Mouse (Mus musculus): Measurements from ENCODE around the gene Pbx2. TPM values are rescaled to one million over a fixed set of nuclear protein-coding genes. Genes with fewer than 3 reads are reported as not detected.

Pbx2 gene
- polyA plus RNA-seq, 1 experiment = 21.6 TPM

GRCm38 (mm10) chr17:34601796-34602195 is 10.7 kb downstream of the Pbx2 start:
- Histone ChIP-seq H3K4me3 (no peak overlapping the region), H3K36me3 (ENCODE audit: control insufficient read depth, insufficient read depth) (no peaks in the 10 kb centered on the region), H3ac (ENCODE audit: control insufficient read depth, insufficient read length) (no peak overlapping the region), H3K79me2 (ENCODE audit: control insufficient read depth, insufficient read depth) (peaks cover 21% of the 10 kb centered on the region), H3K4me2 (ENCODE audit: low read depth) (no peak overlapping the region), H3K27me3 (ENCODE audit: control insufficient read depth, insufficient read depth, insufficient read length) (no peaks in the 10 kb centered on the region)
- TF ChIP-seq MYOG (IDR thresholded peaks at IDR 0.05; ENCODE audit: control insufficient read depth in 1 of 3, insufficient read depth in 1 of 3, insufficient read length in 2 of 3, low read depth in 2 of 3) = no peak
- no peak for TF ChIP-seq REST (IDR thresholded peaks at IDR 0.05; ENCODE audit: insufficient read depth, insufficient read length)
- TF ChIP-seq MAX (IDR thresholded peaks at IDR 0.05; ENCODE audit: low read depth) = no peak
- no peak for TF ChIP-seq TCF12 (IDR thresholded peaks at IDR 0.05; ENCODE audit: insufficient read depth, poor library complexity, severe bottlenecking)
- TF ChIP-seq MYOD1 (IDR thresholded peaks at IDR 0.05; ENCODE audit: control insufficient read depth in 1 of 3, insufficient read length in 2 of 3, low read depth in 2 of 3) = no peak

- Histone ChIP-seq H3K27me3 (ENCODE audit: control insufficient read depth, insufficient read depth, insufficient read length) (no peaks in the 10 kb centered on the region), H3K79me2 (ENCODE audit: control insufficient read depth, insufficient read depth) (peaks cover 37% of the 10 kb centered on the region), H3K4me3 (peak within 1 kb of the TSS; percentile 90), H3K4me2 (ENCODE audit: low read depth) (peak within 1 kb of the TSS; percentile 99), H3ac (ENCODE audit: control insufficient read depth, insufficient read length) (peak within 1 kb of the TSS; percentile 47), H3K36me3 (ENCODE audit: control insufficient read depth, insufficient read depth) (no peaks in the 10 kb centered on the region)
- TF ChIP-seq CEBPB (IDR thresholded peaks at IDR 0.05; ENCODE audit: insufficient read depth, poor library complexity, severe bottlenecking) (no peak), E2F4 (IDR thresholded peaks at IDR 0.05; ENCODE audit: insufficient read depth) (peak; percentile 83), POLR2A (IDR thresholded peaks at IDR 0.05; ENCODE audit: insufficient read length, low read depth) (peak; percentile 67), MYOD1 (IDR thresholded peaks at IDR 0.05; ENCODE audit: control insufficient read depth in 1 of 3, insufficient read length in 2 of 3, low read depth in 2 of 3) (no peak)
Observed at GRCm38 (mm10) chr17:34603375-34604060, 12.5 kb downstream of the Pbx2 start, which contains the start of gene Rnf5. Gene Rnf5 (minus strand): TSS chr17:34603690.

- Histone ChIP-seq H3K27me3 (ENCODE audit: control insufficient read depth, insufficient read depth, insufficient read length) (no peaks in the 10 kb centered on the region), H3K4me3 (peak within 1 kb of the TSS; percentile 90), H3K4me2 (ENCODE audit: low read depth) (peak within 1 kb of the TSS; percentile 99), H3K36me3 (ENCODE audit: control insufficient read depth, insufficient read depth) (no peaks in the 10 kb centered on the region), H3ac (ENCODE audit: control insufficient read depth, insufficient read length) (peak within 1 kb of the TSS; percentile 47), H3K79me2 (ENCODE audit: control insufficient read depth, insufficient read depth) (peaks cover 41% of the 10 kb centered on the region)
- TF ChIP-seq TCF3 (IDR thresholded peaks at IDR 0.05; ENCODE audit: insufficient read length, low read depth) (no peak), E2F4 (IDR thresholded peaks at IDR 0.05; ENCODE audit: insufficient read depth) (peak; percentile 28), MYOG (IDR thresholded peaks at IDR 0.05; ENCODE audit: control insufficient read depth in 1 of 3, insufficient read depth in 1 of 3, insufficient read length in 2 of 3, low read depth in 2 of 3) (no peak), USF1 (IDR thresholded peaks at IDR 0.05; ENCODE audit: low read depth) (no peak), POLR2AphosphoS2 (IDR thresholded peaks at IDR 0.05; ENCODE audit: insufficient read length, low read depth) (peak; percentile 95), CEBPB (IDR thresholded peaks at IDR 0.05; ENCODE audit: insufficient read depth, poor library complexity, severe bottlenecking) (no peak), POLR2A (IDR thresholded peaks at IDR 0.05; ENCODE audit: insufficient read length, low read depth) (peak; percentile 97), SRF (IDR thresholded peaks at IDR 0.05; ENCODE audit: control insufficient read depth, insufficient read length, low read depth) (peak; percentile 92), MAX (IDR thresholded peaks at IDR 0.05; ENCODE audit: low read depth) (no peak), REST (IDR thresholded peaks at IDR 0.05; ENCODE audit: insufficient read depth, insufficient read length) (no peak), MYOD1 (IDR thresholded peaks at IDR 0.05; ENCODE audit: control insufficient read depth in 1 of 3, insufficient read length in 2 of 3, low read depth in 2 of 3) (no peak), TCF12 (IDR thresholded peaks at IDR 0.05; ENCODE audit: insufficient read depth, poor library complexity, severe bottlenecking) (no peak)
Observed at GRCm38 (mm10) chr17:34604061-34604508, 13.0 kb downstream of the Pbx2 start, which contains the start of gene Agpat1. Gene Agpat1 (plus strand): TSS chr17:34604262.

- Histone ChIP-seq H3K79me2 (ENCODE audit: control insufficient read depth, insufficient read depth) (peaks cover 42% of the 10 kb centered on the region), H3K36me3 (ENCODE audit: control insufficient read depth, insufficient read depth) (no peaks in the 10 kb centered on the region), H3K4me3 (peak overlapping the region; percentile 90), H3ac (ENCODE audit: control insufficient read depth, insufficient read length) (peak overlapping the region; percentile 47), H3K4me2 (ENCODE audit: low read depth) (peak overlapping the region; percentile 99), H3K27me3 (ENCODE audit: control insufficient read depth, insufficient read depth, insufficient read length) (no peaks in the 10 kb centered on the region)
- TF ChIP-seq TCF12 (IDR thresholded peaks at IDR 0.05; ENCODE audit: insufficient read depth, poor library complexity, severe bottlenecking) = no peak
- TF ChIP-seq MAX (IDR thresholded peaks at IDR 0.05; ENCODE audit: low read depth) = no peak
- TF ChIP-seq TCF3 (IDR thresholded peaks at IDR 0.05; ENCODE audit: insufficient read length, low read depth) = no peak
- TF ChIP-seq POLR2A (IDR thresholded peaks at IDR 0.05; ENCODE audit: insufficient read length, low read depth) = no peak
- TF ChIP-seq E2F4 (IDR thresholded peaks at IDR 0.05; ENCODE audit: insufficient read depth) = no peak
- no peak for TF ChIP-seq MYOD1 (IDR thresholded peaks at IDR 0.05; ENCODE audit: control insufficient read depth in 1 of 3, insufficient read length in 2 of 3, low read depth in 2 of 3)
- no peak for TF ChIP-seq MYOG (IDR thresholded peaks at IDR 0.05; ENCODE audit: control insufficient read depth in 1 of 3, insufficient read depth in 1 of 3, insufficient read length in 2 of 3, low read depth in 2 of 3)
- no peak for TF ChIP-seq SRF (IDR thresholded peaks at IDR 0.05; ENCODE audit: control insufficient read depth, insufficient read length, low read depth)
- no peak for TF ChIP-seq USF1 (IDR thresholded peaks at IDR 0.05; ENCODE audit: low read depth)
- TF ChIP-seq POLR2AphosphoS2 (IDR thresholded peaks at IDR 0.05; ENCODE audit: insufficient read length, low read depth) = no peak
- TF ChIP-seq REST (IDR thresholded peaks at IDR 0.05; ENCODE audit: insufficient read depth, insufficient read length) = no peak
- no peak for TF ChIP-seq CEBPB (IDR thresholded peaks at IDR 0.05; ENCODE audit: insufficient read depth, poor library complexity, severe bottlenecking)
Observed at GRCm38 (mm10) chr17:34604511-34605237, 13.6 kb downstream of the Pbx2 start.

Measured in myocyte (in vitro differentiated cells).